Mouse (Mus musculus): ENCODE results near the gene Zfp955b.
"Not testable (repeated sequence)": the region's sequence is repeated elsewhere in the genome, so short reads cannot be mapped to it uniquely, and the experiment has no call there.

GRCm38 (mm10) chr17:33254530-33255318 lies 34.6 kb upstream of the Zfp955b start, which contains the start of gene Zfp955a:
- not testable (repeated sequence) for TF ChIP-seq POLR2A (IDR thresholded peaks at IDR 0.05; ENCODE audit: control insufficient read depth, extremely low read depth, insufficient read depth, low read length, poor library complexity); CTCF (IDR thresholded peaks at IDR 0.05; ENCODE audit: borderline replicate concordance, control insufficient read depth, extremely low read depth, insufficient read depth, low read length, poor library complexity)

Data from thymus, adult 2 months (tissue).